Mouse (Mus musculus) splenic B cell, adult 2 months (primary cell): ENCODE data around the gene Brdt.
A peak's percentile ranks its signal among the peaks of the same experiment; 100 is the strongest.
"Not testable (repeated sequence)": the region's sequence is repeated elsewhere in the genome, so short reads cannot be mapped to it uniquely, and the experiment has no call there.

Source experiments
- DNase-seq: peaks from one replicate; pipeline ENCODE4 v3.0.0-alpha.2; 2011; ENCODE audit warnings: low read depth, low spot score
- H3K27me3 ChIP-seq: 2 replicates; pipeline ENCODE4 v1.6.1; 2012; ENCODE audit warnings: mild to moderate bottlenecking, low read length, moderate library complexity, mixed read lengths; ENCODE audit not compliant: control insufficient read depth, poor library complexity, insufficient read depth, severe bottlenecking
- H3K36me3 ChIP-seq: 2 replicates; pipeline ENCODE4 v1.6.1; 2012; ENCODE audit warnings: mild to moderate bottlenecking, low read length, moderate library complexity, mixed read lengths; ENCODE audit not compliant: control insufficient read depth, poor library complexity, insufficient read depth, severe bottlenecking

Gene Brdt

GRCm38 (mm10) chr5:107360054-107360730, 29.2 kb downstream of the Brdt start:
- no peaks in the 10 kb centered on the region for H3K27me3 ChIP-seq
- peak; percentile 6 for DNase-seq
- no peaks in the 10 kb centered on the region for H3K36me3 ChIP-seq

DNA sequence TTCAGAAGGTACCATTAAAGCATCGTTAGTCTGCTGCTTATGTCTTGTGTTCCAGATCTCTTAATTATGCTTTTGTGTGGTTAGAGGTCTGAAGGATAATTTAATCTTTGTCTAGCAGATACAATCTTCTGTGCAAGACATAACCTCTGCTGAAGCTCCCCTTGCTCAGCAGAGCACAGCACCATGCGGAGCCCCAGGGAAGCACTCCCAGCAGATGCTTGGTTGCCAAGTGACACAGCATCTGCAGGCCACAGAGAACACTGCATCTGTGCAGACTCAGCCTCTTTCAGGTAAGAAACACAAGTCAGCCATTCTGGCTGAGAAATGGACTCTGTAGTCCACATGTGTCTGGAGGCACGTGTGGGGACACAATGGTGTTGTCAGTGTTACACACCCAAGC, 39.1 kb downstream of the Brdt start:
- no peak for DNase-seq
- Histone ChIP-seq H3K36me3 (no peaks in the 10 kb centered on the region; the same call in 1 of the 2 replicates), H3K27me3 (no peaks in the 10 kb centered on the region)

DNA sequence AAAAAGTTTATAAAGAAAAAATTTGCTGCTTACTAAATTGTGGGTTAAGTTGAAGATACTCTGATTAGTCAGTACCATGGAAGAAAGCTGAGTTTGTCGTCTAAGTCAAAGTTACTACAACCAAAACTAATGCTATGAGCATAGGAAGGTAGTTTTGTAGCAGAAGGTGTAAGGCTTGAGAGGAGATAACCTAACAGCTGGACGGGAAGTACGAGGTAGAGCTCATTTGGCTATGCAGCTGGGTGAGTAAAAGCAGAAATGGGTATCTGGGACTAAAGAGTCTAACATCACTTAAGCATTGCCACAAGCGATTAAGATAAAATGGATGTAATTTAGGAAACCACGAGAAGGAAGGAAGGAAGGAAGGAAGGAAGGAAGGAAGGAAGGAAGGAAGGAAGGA, 40.4 kb downstream of the Brdt start:
- no peaks in the 10 kb centered on the region for H3K27me3 ChIP-seq
- H3K36me3 ChIP-seq = no peaks in the 10 kb centered on the region; the same call in 1 of the 2 replicates
- peak; percentile 14 for DNase-seq

GRCm38 (mm10) chr5:107373256-107373655, 42.3 kb downstream of the Brdt start:
- DNase-seq = no peak
- H3K36me3 ChIP-seq = no peaks in the 10 kb centered on the region; the same call in 1 of the 2 replicates

DNA sequence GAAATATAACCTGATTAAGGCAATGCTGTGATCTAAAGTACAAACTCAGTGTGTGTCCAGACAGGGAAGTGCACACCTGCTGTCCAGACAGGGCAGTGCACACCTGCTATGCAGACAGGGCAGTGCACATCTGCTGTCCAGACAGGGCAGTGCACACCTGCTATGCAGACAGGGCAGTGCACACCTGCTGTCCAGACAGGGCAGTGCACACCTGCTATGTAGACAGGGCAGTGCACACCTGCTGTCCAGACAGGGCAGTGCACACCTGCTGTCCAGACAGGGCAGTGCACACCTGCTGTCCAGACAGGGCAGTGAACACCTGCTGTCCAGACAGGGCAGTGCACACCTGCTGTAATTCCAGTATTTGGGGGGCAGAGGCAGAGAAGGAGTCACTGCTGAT, 55.5 kb downstream of the Brdt start:
- not testable (repeated sequence) for H3K27me3 ChIP-seq, H3K36me3 ChIP-seq, DNase-seq

More at GRCm38 (mm10) chr5:107373256-107373655, 42.3 kb downstream of the Brdt start:
- no peaks in the 10 kb centered on the region for H3K27me3 ChIP-seq

DNA sequence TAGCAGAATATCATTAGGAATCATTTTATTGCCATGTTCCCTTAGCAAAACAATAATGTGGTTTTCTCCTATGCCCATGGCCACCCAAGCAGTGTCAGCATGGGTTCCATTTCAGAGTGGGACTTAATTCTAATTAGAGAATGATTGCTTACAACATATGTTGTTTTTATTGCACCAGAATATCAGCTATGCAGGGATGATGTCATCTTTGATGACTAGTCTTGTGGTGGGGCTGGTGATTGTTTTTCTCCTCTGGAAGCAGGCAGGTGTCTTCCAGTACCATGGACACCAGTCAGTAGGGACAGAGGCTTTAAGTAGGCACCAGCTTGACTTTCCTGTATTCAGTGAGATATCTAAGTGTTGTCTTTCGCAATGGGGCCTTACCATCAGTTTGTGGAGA, 56.8 kb downstream of the Brdt start:
- Histone ChIP-seq H3K27me3 (no peaks in the 10 kb centered on the region), H3K36me3 (no peaks in the 10 kb centered on the region)

DNA sequence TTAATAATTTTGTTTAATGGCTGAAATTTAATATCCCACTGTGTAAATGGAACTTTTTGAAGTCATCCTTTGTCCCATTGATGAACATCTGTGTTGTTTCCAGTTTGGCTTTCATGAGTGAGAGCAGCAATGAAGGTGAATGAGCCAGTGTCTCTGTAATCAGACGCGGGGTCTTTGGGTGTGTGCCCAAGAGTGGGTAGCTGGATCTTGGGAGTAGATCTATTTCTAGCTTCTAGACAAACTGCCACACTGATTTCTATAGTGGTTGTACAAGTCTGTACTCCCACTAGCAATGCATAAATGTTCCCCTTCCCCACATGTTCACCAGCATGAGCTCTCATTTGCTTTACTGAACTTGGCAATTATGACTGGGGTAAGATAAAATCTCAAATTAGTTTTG, 58.4 kb downstream of the Brdt start:
- Histone ChIP-seq H3K27me3 (no peaks in the 10 kb centered on the region), H3K36me3 (no peaks in the 10 kb centered on the region)
- no peak for DNase-seq

More for the DNA sequence above, 56.8 kb downstream of the Brdt start:
- DNase-seq = no peak

DNA sequence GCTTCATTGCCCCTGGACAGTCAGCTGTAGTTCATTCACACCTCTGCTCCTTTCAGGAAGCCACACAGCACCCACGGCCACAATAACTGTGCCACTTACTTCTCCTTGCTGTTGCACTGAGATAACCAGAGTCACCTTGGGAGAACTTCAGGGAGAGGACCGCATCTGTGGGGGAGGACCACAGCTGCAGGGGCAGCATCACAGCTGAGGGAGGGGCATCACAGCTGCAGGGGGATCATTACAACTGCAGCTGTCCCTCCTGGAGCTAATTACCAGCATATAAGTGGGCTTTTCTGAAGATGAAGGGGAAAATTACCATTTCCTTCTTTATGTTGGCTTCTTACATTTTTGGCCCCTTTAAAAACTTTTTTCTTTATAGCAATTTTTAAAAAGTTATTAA, 63.5 kb downstream of the Brdt start:
- H3K36me3 ChIP-seq = no peaks in the 10 kb centered on the region
- H3K27me3 ChIP-seq = no peaks in the 10 kb centered on the region
- no peak for DNase-seq

DNA sequence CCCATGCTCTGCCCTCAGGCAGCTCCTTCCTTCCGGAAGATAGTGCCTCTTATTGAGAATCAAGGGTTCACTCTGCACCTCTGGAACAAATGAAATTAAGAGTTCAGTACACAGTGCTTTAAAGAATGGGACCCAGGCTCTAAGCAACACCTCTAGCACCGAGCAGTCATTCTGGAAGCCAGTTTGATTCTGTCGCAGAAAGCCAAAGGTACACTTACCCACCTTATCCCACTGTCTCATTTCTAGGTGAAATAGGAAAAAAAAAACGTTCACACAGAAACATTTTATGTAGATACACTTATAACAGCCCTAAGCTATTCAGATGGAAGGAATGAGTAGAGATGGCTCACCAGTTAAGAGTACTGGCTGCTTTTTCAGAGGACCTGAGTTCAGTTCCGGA, 71.5 kb downstream of the Brdt start, which contains the start of gene Ephx4:
Ephx4 (plus strand) TSS at position 301 of the 400 bp plus-strand sequence.
- no peak for DNase-seq
- no peaks in the 10 kb centered on the region for H3K36me3 ChIP-seq
- peaks cover 4% of the 10 kb centered on the region; the same call in 1 of the 2 replicates for H3K27me3 ChIP-seq

DNA sequence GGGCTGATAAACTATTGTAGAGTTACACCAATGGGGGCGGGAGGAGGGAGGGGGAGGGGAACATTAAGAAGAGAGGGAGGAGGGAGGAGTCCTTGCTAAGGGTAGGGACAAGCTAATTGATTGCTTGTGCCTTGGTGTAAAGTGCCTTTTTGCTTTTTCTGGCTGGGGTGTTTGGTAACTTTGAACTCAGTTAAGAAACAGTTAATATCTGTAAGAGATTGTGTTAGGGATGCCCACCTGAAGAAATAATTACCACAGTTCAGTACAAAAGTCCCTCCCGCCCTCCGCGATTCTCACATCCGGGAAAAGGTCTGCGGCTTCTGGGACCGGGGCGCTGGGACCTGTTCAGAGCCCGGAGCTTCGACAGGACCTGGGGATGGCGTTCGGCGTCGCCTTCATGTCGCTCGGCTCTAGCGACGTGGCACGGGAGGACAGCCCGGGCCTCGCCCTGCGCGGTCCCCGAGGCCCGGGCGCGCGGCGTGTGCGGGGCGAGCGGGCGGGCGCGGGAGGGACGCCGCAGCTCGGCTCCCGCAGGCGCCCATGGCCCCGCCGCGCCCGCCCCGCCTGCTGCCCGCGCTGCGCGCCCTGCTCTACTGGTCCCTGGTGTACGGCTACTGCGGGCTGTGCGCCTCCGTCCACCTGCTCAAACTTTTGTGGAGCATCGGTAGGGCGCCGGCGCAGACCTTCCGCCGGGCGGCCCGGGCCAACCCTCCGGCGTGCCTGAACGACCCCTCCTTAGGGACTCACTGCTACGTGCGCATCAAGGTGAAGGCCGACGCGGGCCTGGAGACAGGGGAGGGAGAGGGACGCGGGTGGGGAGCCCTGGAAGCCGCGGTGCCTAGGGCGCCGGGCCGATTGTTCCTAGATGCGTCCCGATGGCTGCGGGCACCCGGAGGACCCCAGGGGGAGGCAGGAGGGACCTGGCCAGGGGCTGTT, 72.3 kb downstream of the Brdt start:
- no peaks in the 10 kb centered on the region for H3K36me3 ChIP-seq
- H3K27me3 ChIP-seq = peaks cover 4% of the 10 kb centered on the region; the same call in 1 of the 2 replicates
- DNase-seq = peak; percentile 8

DNA sequence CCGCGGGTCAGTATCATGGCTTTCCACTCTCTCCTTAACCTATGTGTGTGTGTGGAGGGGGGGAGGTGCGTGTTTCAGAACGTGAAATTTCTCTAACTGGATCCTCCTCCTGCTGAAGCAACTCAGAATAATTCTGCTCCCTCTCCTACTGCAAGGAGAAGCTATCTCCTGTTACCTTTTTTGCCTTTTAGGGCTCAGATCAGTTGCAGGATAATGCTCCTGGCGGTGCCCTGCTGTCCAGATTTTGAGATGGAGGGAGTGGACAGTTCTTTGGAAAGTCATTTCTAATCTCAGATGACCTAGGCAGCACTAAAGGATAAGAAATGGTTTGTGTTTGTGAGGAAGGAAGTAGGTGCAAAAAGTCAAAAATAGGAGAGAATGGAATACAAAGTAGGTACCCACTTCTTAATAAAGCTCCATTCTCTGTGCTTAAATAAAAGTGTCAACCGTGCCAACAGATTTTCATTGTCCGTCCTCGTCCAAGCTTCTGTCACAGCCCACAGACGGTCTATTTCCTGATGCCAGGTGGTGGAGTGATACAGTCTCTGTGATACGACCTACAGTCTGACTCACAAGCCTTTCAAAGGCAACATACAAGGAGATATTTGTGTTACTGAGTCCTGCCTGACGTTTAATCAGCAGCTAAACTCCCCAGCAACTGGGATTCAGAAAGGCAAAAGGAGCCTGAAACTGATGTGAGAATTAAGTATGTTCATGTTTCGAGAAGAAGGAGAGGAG, 73.2 kb downstream of the Brdt start:
- Histone ChIP-seq H3K27me3 (peaks cover 4% of the 10 kb centered on the region; the same call in 1 of the 2 replicates), H3K36me3 (no peaks in the 10 kb centered on the region)
- DNase-seq = no peak

DNA sequence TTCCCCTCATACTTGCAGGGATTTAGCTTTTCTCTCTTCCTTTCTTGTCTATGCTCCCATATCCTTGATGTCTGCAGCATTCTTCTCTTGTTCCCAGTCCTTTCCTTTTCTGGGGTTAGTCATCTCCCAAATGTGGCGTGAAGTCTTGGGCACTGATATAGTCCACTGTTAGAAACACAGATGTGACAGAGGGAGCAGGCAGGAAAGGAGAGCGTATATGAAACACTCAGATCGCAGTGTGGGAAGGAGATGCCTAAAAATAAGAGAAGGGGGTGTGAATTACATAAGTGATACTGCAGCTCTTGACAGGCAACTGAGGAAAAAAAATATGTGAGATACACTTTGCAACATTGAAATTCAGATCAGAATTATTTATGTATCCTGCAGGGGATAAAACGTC, 74.4 kb downstream of the Brdt start:
- DNase-seq = no peak
- peaks cover 4% of the 10 kb centered on the region; the same call in 1 of the 2 replicates for H3K27me3 ChIP-seq
- no peaks in the 10 kb centered on the region for H3K36me3 ChIP-seq

- DNase-seq = no peak
- Histone ChIP-seq H3K36me3 (no peaks in the 10 kb centered on the region), H3K27me3 (no peaks in the 10 kb centered on the region)
Observed at GRCm38 (mm10) chr5:107410305-107410704, 79.3 kb downstream of the Brdt start.

DNA sequence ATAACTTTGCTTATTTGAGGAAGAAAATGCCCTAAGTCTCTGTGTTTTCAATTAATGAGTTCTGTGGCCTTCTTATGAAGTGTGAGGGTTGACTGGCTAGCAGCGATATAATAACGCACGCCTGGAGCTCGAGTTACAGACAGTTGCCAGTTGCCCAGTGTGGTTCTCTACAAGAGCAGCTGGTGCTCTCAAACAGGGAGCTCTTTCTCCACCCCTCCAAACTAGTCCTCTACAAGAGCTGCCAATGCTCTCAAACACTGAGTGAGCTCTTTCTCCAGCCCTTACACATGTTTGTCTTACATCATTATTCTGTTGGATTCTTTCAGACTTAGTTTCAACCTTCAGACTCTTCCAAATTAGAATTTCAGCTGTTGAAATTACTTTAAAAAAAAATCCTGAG, 80.4 kb downstream of the Brdt start:
- no peaks in the 10 kb centered on the region for H3K27me3 ChIP-seq
- no peak for DNase-seq
- H3K36me3 ChIP-seq = no peaks in the 10 kb centered on the region
